Mouse (Mus musculus) liver, embryonic 15.5 days (tissue): ENCODE results near the gene Mms19. TPM values are rescaled to one million over a fixed set of nuclear protein-coding genes. Genes with fewer than 3 reads are reported as not detected.

Experiments used
- ATAC-seq: fragments of 200-750 bp; cut with Nextera tagmentation; 2 replicates; pipeline ENCODE4 v1.8.0; 2017; ENCODE audit warnings: moderate number of reproducible peaks, mild to moderate bottlenecking, moderate library complexity; ENCODE audit not compliant: insufficient read depth
- H3K27ac ChIP-seq: fragments of 300-500 bp; sonication (generic); replicated peaks from 2 replicates; pipeline ENCODE4 v1.5.1; 2015; ENCODE audit warnings: mild to moderate bottlenecking, inconsistent platforms
- H3K27me3 ChIP-seq: fragments of 300-500 bp; sonication (generic); 2 replicates; pipeline ENCODE4 v1.6.1; 2015; ENCODE audit warnings: mild to moderate bottlenecking, inconsistent platforms
- H3K36me3 ChIP-seq: fragments of 300-500 bp; sonication (generic); replicated peaks from 2 replicates; pipeline ENCODE4 v1.6.1; 2015; ENCODE audit warnings: moderate library complexity, mild to moderate bottlenecking, inconsistent platforms
- H3K4me1 ChIP-seq: fragments of 300-500 bp; sonication (generic); replicated peaks from 2 replicates; pipeline ENCODE4 v1.6.1; 2015; ENCODE audit warnings: inconsistent platforms
- H3K4me2 ChIP-seq: fragments of 300-500 bp; sonication (generic); 2 replicates; pipeline ENCODE4 v1.6.1; 2015; ENCODE audit warnings: moderate library complexity, mild to moderate bottlenecking, inconsistent platforms
- H3K4me3 ChIP-seq: fragments of 300-500 bp; sonication (generic); replicated peaks from 2 replicates; pipeline ENCODE4 v1.5.1; 2015; ENCODE audit warnings: mild to moderate bottlenecking, inconsistent platforms
- H3K9ac ChIP-seq: fragments of 300-500 bp; sonication (generic); 2 replicates; pipeline ENCODE4 v1.6.1; 2015; ENCODE audit warnings: moderate library complexity, mild to moderate bottlenecking, inconsistent platforms
- H3K9me3 ChIP-seq: fragments of 300-500 bp; sonication (generic); replicated peaks from 2 replicates; pipeline ENCODE4 v1.6.1; 2016; ENCODE audit warnings: inconsistent platforms
- WGBS: fragments of 180-500 bp; shearing (Covaris S2); methylation state at CpG from one replicate; pipeline ENCODE4 v1.1.7; 2015; ENCODE audit warnings: mixed read lengths; ENCODE audit not compliant: insufficient replicate concordance; 5-methylcytosine and 5-hydroxymethylcytosine counted together
- polyA plus RNA-seq: library from polyadenylated mRNA; unstranded; fragments of >200 nt; fragmentation: Nextera tagmentation; extraction: Ambion mirVana; gene quantifications from 2 replicates; pipeline ENCODE4 v1.2.1, GENCODE M21; 2015

Mms19 gene
- 10.1 and 10.3 TPM in 2 replicates for polyA plus RNA-seq

- H3K36me3 ChIP-seq, result no peaks in the 10 kb centered on the region; the same call in 1 of the 2 replicates
- under 1% methylated on average over 67 of the region's 68 CpGs for WGBS
- peaks cover 44% of the 10 kb centered on the region for H3K4me1 ChIP-seq
- peaks cover 40% of the 10 kb centered on the region for H3K27me3 ChIP-seq
- peak within 1 kb of the TSS; percentile 94 for H3K4me3 ChIP-seq
- peak within 1 kb of the TSS; percentile 79 for H3K9ac ChIP-seq
- H3K9me3 ChIP-seq, result no peaks in the 10 kb centered on the region
- H3K27ac ChIP-seq, result peak within 1 kb of the TSS; percentile 87
- peak within 1 kb of the TSS; percentile 97 for H3K4me2 ChIP-seq
- peak; percentile 92 for ATAC-seq
Observed at GRCm38 (mm10) chr19:41980819-41981594, at the start of gene Mms19. Mms19 (minus strand) TSS chr19:41981157.

- Histone ChIP-seq H3K9ac (no peak overlapping the region), H3K27ac (no peak overlapping the region), H3K9me3 (no peaks in the 10 kb centered on the region), H3K4me2 (no peak overlapping the region), H3K4me1 (peaks cover 4% of the 10 kb centered on the region; the same call in 1 of the 2 replicates), H3K4me3 (no peak overlapping the region), H3K27me3 (no peaks in the 10 kb centered on the region), H3K36me3 (no peaks in the 10 kb centered on the region)
- WGBS, result 3% methylated on average over 5 of the region's 5 CpGs
- no peak for ATAC-seq
Observed at GRCm38 (mm10) chr19:42026158-42026557, 45.2 kb upstream of the Mms19 start.

GRCm38 (mm10) chr19:42022542-42022848 lies 41.5 kb upstream of the Mms19 start:
- H3K36me3 ChIP-seq, result no peaks in the 10 kb centered on the region
- no peak overlapping the region for H3K9ac ChIP-seq
- H3K27ac ChIP-seq, result no peak overlapping the region
- H3K4me2 ChIP-seq, result no peak overlapping the region
- ATAC-seq, result no peak
- 50% methylated on average over 2 of the region's 2 CpGs for WGBS
- no peaks in the 10 kb centered on the region for H3K27me3 ChIP-seq
- no peaks in the 10 kb centered on the region for H3K9me3 ChIP-seq
- peaks cover 16% of the 10 kb centered on the region for H3K4me1 ChIP-seq
- no peak overlapping the region for H3K4me3 ChIP-seq

- WGBS, result 70% methylated on average over 10 of the region's 10 CpGs
- Histone ChIP-seq H3K4me3 (no peak overlapping the region), H3K36me3 (no peaks in the 10 kb centered on the region), H3K4me1 (peaks cover 21% of the 10 kb centered on the region), H3K9ac (no peak overlapping the region), H3K9me3 (no peaks in the 10 kb centered on the region), H3K27me3 (no peaks in the 10 kb centered on the region), H3K27ac (no peak overlapping the region), H3K4me2 (no peak overlapping the region)
- no peak for ATAC-seq
Observed at GRCm38 (mm10) chr19:42021681-42022541, 41.0 kb upstream of the Mms19 start.

- Histone ChIP-seq H3K4me2 (no peak overlapping the region), H3K4me1 (peaks cover 17% of the 10 kb centered on the region), H3K4me3 (no peak overlapping the region), H3K27me3 (no peaks in the 10 kb centered on the region), H3K27ac (no peak overlapping the region), H3K36me3 (no peaks in the 10 kb centered on the region), H3K9me3 (no peaks in the 10 kb centered on the region), H3K9ac (no peak overlapping the region)
- ATAC-seq, result no peak
- WGBS, result 28% methylated on average over 4 of the region's 4 CpGs
Observed at GRCm38 (mm10) chr19:42019011-42019522, 38.1 kb upstream of the Mms19 start.

DNA sequence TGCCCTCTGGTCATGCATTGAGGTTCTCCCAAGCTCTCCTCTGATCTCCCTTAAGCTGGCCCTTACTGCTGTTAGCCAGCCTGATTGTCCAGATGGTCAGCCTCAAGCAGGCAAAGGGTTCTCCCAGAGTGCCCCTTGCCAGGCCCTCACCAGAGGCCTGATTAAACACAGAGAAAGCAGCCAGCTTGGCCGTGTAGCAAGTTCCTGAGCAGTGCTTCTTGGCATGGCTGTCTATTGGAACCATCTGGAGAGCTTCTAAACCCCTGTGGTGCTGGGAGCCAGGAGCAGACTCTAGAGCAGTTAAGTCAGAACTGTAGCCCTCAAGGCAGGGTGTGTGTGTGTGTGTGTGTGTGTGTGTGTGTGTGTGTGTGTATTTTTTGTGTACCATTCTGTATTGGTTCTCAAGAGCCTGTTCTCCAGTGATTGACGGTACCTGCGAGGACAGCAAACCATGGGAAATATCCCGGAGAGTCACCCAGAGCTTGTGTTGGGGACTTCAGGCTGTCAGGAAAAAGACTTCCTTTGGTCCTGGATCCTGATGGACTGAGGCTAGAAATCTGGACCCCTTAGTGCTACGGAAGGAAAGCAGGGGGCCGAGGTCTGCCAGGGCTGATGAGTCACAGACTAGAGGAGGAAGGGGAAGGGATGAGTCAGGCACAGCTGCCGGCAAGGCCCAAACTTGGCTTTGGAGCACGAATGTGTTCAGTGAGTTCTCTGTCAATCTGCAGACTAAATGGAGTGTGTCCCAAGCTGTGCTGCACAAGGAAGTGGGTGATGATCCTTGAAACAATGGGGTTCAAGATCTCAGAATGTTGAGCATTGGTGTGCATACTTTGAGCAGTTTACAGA lies 36.7 kb upstream of the Mms19 start:
- H3K27me3 ChIP-seq, result no peaks in the 10 kb centered on the region
- H3K4me3 ChIP-seq, result no peak overlapping the region
- ATAC-seq, result no peak
- no peak overlapping the region for H3K4me2 ChIP-seq
- WGBS, result 39% methylated on average over 8 of the region's 8 CpGs
- no peaks in the 10 kb centered on the region for H3K9me3 ChIP-seq
- peaks cover 17% of the 10 kb centered on the region for H3K4me1 ChIP-seq
- no peak overlapping the region for H3K9ac ChIP-seq
- H3K36me3 ChIP-seq, result no peaks in the 10 kb centered on the region
- 0 out of 2 replicates have a peak overlapping the region, but pooled peaks have one; percentile 2 for H3K27ac ChIP-seq

DNA sequence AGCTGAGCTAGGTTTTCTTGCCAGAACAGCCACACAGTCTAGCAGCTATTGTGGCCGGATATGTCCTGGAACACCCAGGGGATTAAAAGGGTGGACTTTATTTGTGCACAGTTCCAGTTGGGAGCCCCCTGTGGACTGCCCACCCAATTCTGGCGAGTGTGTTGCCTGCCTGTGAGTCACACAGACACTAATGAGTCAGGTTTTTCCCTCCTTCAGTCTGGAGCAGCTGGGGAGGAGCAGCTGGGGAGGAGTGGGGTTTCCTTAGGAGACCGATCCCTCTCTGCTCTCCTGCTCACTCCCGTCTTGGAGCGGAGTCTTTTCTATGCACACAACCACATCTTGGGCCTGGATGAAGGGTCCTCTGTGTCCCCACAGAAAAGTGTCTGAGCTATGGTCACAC lies 35.9 kb upstream of the Mms19 start:
- H3K27me3 ChIP-seq, result no peaks in the 10 kb centered on the region
- H3K4me3 ChIP-seq, result no peak overlapping the region
- H3K27ac ChIP-seq, result 0 out of 2 replicates have a peak overlapping the region, but pooled peaks have one; percentile 2
- H3K36me3 ChIP-seq, result no peaks in the 10 kb centered on the region
- no peaks in the 10 kb centered on the region for H3K9me3 ChIP-seq
- H3K4me2 ChIP-seq, result no peak overlapping the region
- H3K9ac ChIP-seq, result no peak overlapping the region
- WGBS, result 70% methylated on average over 5 of the region's 5 CpGs
- ATAC-seq, result no peak
- peaks cover 17% of the 10 kb centered on the region for H3K4me1 ChIP-seq

DNA sequence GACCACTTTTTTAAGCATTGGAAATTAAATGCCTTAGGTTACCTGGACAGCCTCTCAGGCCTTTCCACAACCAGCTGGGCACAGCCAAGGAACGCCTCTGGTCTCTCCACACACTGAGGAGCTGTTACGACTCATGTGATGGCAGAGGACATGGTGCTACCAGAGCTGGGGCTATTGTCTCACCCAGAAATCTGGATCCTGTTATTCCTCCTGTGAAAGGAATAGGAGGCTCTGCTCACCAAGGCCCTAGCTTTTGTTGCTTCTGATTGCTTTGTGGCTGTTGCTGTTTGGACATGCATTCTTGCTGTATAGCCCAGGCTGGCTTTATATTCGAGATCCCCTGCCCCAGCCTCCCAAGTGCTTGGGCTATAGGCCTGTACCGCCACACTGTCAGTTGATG lies 35.3 kb upstream of the Mms19 start:
- H3K9ac ChIP-seq, result no peak overlapping the region
- no peaks in the 10 kb centered on the region for H3K9me3 ChIP-seq
- no peaks in the 10 kb centered on the region for H3K27me3 ChIP-seq
- H3K36me3 ChIP-seq, result no peaks in the 10 kb centered on the region
- H3K4me1 ChIP-seq, result peaks cover 17% of the 10 kb centered on the region
- no peak overlapping the region for H3K4me2 ChIP-seq
- no peak for ATAC-seq
- no peak overlapping the region for H3K27ac ChIP-seq
- no peak overlapping the region for H3K4me3 ChIP-seq
- WGBS, result 71% methylated on average over 4 of the region's 4 CpGs

DNA sequence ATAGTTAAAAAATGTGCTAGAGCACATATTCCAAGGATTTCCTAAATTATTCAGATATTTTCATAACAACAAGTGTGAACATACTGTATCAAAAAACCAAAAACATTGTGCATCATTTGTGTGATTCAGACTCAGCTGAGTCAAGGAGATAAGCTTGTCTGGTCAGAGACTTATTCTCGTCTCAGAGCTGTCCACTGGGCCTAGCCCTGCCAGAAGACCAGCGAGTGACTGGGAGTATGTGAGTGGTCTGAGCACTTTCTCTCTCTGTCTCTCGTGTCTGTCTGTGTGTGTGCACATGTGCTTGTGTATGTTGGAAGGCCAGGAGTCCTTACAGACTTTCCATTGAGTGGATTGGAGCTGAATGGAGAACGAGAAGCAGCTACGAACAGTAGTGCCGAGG lies 34.0 kb upstream of the Mms19 start:
- Histone ChIP-seq H3K9ac (no peak overlapping the region), H3K4me2 (no peak overlapping the region), H3K36me3 (no peaks in the 10 kb centered on the region), H3K4me1 (peaks cover 17% of the 10 kb centered on the region), H3K9me3 (no peaks in the 10 kb centered on the region), H3K27me3 (no peaks in the 10 kb centered on the region), H3K4me3 (no peak overlapping the region), H3K27ac (no peak overlapping the region)
- WGBS, result 59% methylated on average over 6 of the region's 6 CpGs
- ATAC-seq, result no peak

- Histone ChIP-seq H3K36me3 (no peaks in the 10 kb centered on the region), H3K4me3 (no peak overlapping the region), H3K27ac (no peak overlapping the region), H3K4me2 (no peak overlapping the region), H3K4me1 (peaks cover 14% of the 10 kb centered on the region), H3K9ac (no peak overlapping the region), H3K27me3 (no peaks in the 10 kb centered on the region), H3K9me3 (no peaks in the 10 kb centered on the region)
- 57% methylated on average over 3 of the region's 3 CpGs for WGBS
- ATAC-seq, result no peak
Observed at GRCm38 (mm10) chr19:42014231-42014825, 33.4 kb upstream of the Mms19 start.
